Mouse (Mus musculus) spleen, postnatal 14 days (tissue): ENCODE results near the gene Tfe3.
"Not testable (repeated sequence)": the region's sequence is repeated elsewhere in the genome, so short reads cannot be mapped to it uniquely, and the experiment has no call there.

Experiments
- DNase-seq, 2 experiments: peaks; one replicate each; pipeline ENCODE4 v3.0.0; 2021 to 2022; ENCODE audit warnings: low spot score in 2 of 2

Tfe3 gene

GRCm38 (mm10) chrX:7762137-7762920 is at the start of gene Tfe3:
Gene Tfe3, plus strand, starts transcription at chrX:7762560.
- peak; percentile 68 to 77 for DNase-seq

DNA sequence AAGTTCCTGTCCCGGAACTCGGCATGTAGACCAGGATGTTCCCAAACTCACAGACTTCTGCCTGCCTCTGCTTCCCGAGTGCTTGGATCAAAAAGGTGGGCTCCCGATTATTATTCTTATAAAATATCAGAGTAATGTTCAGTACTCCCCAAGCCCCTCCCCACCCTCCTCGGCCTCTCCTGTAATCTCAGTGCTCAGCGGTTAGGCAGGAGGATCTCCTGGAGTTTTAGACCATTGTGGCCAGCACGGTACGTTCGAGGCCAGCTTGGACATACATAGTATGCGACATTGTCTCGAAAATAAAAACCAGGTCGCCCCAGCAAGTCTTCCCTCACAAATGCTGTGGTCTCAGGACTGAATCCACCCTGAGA is 48.6 kb upstream of the Tfe3 start:
- not testable (repeated sequence) for DNase-seq

DNA sequence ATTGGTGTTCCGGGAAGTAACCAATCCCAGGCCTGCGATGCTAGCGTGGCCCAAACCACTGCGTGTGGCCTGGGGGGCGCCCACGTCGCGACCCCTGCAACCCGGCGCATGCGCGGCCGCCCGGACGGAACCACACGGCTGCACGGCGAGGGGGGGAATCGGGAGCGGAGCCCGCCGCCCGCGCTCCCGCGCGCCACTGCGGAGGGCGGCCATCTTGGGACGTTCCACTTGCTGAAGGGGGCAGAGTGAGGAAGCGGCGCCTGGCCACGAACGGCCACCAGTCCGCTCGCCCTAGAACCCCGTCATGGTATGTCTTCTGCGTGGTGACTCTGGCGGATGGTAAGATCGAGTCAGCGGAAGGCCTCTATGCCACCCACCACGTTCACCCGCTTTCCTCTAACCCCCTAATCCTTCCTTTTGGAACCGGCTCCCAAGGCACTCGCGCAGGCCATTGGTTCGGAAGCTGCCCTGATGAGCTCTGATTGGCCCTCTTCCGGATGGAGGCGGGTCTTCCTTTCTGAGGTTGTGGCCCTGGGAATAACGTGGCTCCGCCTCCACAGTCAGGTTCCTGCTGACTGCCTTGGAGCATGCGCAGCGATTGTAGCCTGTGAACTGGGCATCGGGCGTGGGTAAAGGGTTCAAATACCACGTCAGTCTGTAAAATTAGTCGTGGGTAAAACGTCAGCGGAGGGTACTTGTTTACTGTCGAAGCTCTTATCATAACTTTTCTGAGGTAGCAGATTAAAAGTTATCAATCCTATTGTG is 48.0 kb upstream of the Tfe3 start, which contains the start of gene Wdr45:
Gene Wdr45 (plus strand): TSS at position 199 of the 765 bp plus-strand sequence.
- DNase-seq: peak; percentile 79 to 81

- not testable (repeated sequence) for DNase-seq
Measured at GRCm38 (mm10) chrX:7716058-7716457, 46.3 kb upstream of the Tfe3 start.

DNA sequence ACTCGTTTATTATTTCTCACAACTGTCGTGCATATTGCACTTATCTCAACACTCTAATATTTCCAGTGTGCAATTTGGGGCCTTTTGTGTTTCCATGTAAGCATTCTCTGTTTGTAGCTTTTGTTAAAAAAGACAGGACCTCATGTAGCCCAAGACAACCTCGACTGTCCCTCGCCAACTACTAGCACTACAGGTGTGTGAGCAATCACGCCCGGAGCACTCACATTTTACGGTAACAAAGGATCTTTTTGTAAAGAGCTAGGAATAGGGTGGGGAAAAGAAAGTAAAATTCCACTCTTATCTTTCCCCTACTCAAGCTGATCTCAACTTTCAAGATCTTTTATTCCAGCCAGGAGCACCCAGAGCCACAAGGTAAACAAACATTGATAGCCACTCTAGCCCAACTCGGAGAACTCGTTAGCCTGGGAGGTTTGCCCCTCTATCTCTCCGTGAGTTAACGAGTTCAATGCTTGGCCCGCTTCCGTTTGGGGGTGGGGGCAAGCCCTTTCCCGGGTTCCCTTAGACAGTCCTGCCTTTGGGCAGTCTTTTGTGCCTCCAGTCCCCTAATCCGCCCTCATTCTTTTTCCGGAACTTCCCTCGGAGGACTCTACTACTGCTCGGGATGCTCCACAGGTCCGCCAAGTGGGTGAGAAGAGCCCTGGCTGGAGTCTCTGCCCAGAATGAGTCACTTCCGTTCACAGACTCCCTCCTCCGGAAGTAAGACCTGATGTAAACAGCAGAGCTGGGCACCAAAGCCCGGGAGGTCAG is 40.7 kb upstream of the Tfe3 start, which contains the start of gene Gm45208:
Gene Gm45208 (plus strand): TSS at position 732 of the 768 bp plus-strand sequence.
- peak; percentile 49 to 55 for DNase-seq

DNA sequence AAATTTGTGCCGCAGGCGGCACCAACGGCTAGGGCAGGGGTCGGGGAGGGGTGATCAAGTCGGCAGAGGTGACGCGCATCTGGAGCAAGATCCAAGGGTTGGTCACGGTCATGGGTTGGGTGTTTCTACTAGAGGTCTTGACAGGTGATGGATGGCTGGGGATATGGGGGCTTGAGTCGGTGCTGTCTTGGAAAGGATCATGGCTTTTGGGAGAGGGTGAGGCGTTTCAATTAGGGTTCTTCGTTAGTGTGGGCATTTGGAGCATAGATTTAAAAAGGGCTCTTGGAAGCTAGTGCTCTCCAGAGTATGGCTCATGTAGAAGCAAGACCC is 40.1 kb upstream of the Tfe3 start:
- no peak for DNase-seq

GRCm38 (mm10) chrX:7722691-7723090 is 39.7 kb upstream of the Tfe3 start:
- no peak for DNase-seq

DNA sequence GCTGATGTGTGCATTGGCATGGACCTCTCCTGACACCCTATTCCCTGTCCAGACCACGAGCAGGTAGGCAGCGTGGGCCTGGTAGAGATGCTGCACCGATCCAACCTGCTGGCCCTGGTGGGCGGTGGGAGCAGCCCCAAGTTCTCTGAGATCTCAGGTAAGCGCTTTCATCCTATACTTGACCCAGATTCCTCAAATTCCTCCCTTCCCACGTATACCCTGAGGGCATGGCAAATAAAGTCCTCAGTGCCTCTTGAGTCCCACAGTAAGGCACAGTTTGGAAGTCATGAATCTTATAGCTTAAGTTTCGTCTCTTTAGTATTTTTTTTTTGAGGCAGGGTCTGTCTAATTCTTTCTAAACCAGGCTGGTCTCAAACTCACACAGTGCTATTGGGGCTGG is 38.2 kb upstream of the Tfe3 start:
- DNase-seq: no peak

DNA sequence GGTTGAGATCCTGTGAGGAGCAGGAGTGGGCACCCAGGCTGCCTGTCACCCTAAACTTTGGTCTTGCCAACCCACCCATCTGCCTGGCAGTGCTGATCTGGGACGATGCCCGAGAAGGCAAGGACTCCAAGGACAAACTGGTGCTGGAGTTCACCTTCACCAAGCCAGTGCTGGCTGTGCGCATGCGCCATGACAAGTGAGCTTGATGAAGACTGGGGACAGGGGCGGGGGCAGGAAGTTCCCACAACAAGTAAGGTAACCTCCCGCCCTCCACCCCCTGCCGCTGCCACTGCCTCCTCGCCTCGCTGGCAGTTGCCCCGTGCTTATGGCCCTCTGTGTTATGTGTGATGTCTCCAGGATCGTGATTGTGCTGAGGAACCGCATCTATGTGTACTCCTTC is 36.5 kb upstream of the Tfe3 start:
- DNase-seq: no peak

GRCm38 (mm10) chrX:7727176-7727575 is 35.2 kb upstream of the Tfe3 start:
- DNase-seq: no peak

GRCm38 (mm10) chrX:7728215-7728921 is 34.0 kb upstream of the Tfe3 start, which contains the start of gene Praf2:
Gene Praf2, plus strand, starts transcription at chrX:7728439.
- peak; percentile 37 to 57 for DNase-seq

DNA sequence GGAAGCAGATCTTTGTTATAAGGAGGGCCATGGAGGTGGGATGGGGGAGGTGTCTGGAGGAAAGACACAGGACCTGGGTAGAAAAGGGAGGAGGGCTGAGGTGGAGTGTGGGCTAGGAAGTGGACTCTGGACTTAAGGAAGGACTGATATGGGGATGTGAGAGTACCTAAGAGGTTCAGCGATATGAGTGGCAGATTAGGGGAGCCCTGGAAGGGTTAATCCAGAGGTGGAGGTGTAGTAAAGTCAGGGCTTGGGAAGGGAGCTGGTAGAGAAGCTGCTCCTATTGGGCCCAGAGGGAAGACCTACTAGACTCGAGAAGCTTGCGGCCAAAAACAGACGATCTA is 33.5 kb upstream of the Tfe3 start:
- no peak for DNase-seq

- peak; percentile 63 to 78 for DNase-seq
Measured at GRCm38 (mm10) chrX:7733571-7734156, 28.7 kb upstream of the Tfe3 start.

DNA sequence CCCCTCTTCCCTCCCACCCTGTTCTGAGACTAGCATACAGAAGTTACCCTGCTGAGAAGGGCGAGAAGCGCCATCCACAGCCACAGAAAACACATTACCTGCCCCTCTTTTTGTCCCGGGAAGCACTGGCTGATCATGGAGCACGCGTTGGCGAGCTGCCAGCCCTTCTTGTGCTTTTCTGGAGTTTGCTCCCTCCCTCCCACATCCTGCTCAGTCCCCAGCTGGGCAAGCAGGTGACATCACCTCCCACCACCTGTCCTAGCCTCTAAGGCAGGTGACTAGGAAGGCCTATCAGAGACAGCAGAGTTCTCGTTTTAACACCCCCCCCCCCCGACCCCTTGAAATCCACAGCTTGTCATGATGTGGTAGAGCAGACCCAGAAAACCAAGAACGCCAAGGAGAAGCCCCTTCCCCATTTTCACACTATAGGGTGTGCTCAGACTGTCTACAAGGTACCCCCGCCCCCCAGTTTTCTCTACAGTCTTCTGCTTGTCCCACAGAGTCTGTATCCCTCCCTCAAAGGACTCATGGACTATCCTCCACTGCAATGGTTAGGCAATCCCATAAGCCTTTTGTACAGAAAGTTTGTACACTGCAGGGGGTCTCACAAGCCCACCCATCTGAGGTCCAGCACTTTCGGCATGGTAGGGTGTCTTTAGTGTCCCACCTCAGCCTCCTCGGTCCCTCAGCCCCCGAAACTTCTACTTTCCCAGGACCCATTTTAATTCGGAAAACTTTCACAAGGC is 22.9 kb upstream of the Tfe3 start:
- DNase-seq: no peak

GRCm38 (mm10) chrX:7740082-7740819 is 22.1 kb upstream of the Tfe3 start:
- DNase-seq: no peak

DNA sequence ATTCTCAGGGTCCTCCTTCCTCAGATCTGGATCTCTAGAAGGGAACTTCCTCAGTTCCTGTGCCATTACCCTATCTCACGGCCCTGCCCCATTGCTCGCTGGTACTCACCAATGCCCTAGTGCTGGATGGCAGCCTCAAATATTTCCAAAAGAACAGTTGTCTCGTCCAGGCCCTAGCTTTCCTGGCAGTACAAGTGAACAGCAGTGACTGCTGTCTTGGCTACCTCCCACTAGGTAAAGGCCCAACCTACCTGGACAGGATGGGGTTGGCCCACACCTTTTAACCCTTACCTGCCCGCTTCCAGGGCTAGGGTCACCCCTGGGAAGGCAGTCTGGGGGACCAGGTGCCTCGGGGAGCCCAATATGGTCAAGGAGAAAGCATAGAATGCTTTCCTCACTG is 21.3 kb upstream of the Tfe3 start:
- no peak for DNase-seq

GRCm38 (mm10) chrX:7743470-7743869 is 18.9 kb upstream of the Tfe3 start:
- no peak for DNase-seq

DNA sequence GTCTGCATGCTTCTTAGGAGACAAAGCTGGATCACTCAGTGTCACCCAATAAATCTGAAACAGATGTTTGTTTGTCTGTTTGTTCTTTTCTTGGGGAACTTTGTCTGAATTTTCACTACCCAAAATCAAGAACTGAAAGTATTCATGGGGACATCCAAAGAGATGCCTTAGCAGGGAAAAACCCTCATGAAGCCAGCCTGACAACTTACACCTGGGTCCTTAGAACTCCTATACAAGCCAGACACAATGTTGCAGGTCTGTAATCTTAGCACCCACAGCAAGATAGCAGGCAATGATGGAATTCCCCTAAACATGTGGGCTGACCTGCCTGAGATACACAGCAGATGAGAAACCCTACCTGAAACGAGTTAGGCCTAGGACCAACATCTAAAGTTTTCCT is 17.4 kb upstream of the Tfe3 start:
- DNase-seq: no peak

GRCm38 (mm10) chrX:7745429-7745828 is 16.9 kb upstream of the Tfe3 start:
- no peak for DNase-seq
